Mouse (Mus musculus) forebrain, embryonic 14.5 days (tissue): Measurements from ENCODE around the gene Igsf10. TPM values are rescaled to one million over a fixed set of nuclear protein-coding genes. Genes with fewer than 3 reads are reported as not detected.
A peak's percentile ranks its signal among the peaks of the same experiment; 100 is the strongest.

Experiments used
- ATAC-seq: fragments of 200-750 bp; cut with Nextera tagmentation; 2 replicates; pipeline ENCODE4 v1.8.0; 2017; ENCODE audit warnings: mild to moderate bottlenecking, moderate library complexity
- DNase-seq: peaks from one replicate; pipeline ENCODE4 v3.0.0-alpha.2; 2015; ENCODE audit warnings: low spot score
- H3K27ac ChIP-seq: fragments of 300-500 bp; sonication (generic); 2 replicates; pipeline ENCODE4 v1.5.1; 2014; ENCODE audit warnings: low read depth, mild to moderate bottlenecking, control low read depth, low read length, moderate library complexity
- H3K27me3 ChIP-seq: fragments of 300-500 bp; sonication (generic); replicated peaks from 2 replicates; pipeline ENCODE4 v1.6.1; 2014; ENCODE audit warnings: low read length, control low read depth, mixed read lengths; ENCODE audit not compliant: control insufficient read depth, insufficient read depth
- H3K36me3 ChIP-seq: fragments of 300-500 bp; sonication (generic); 2 replicates; pipeline ENCODE4 v1.6.1; 2014; ENCODE audit warnings: low read length, control low read depth; ENCODE audit not compliant: control insufficient read depth, insufficient read depth
- H3K4me1 ChIP-seq: fragments of 300-500 bp; sonication (generic); 2 replicates; pipeline ENCODE4 v1.6.1; 2014; ENCODE audit warnings: antibody characterized with exemption, low read length, control low read depth; ENCODE audit not compliant: control insufficient read depth, insufficient read depth
- H3K4me2 ChIP-seq: fragments of 300-500 bp; sonication (generic); 2 replicates; pipeline ENCODE4 v1.6.1; 2014; ENCODE audit warnings: mild to moderate bottlenecking, control low read depth, low read length
- H3K4me3 ChIP-seq: fragments of 300-500 bp; sonication (generic); 2 replicates; pipeline ENCODE4 v1.5.1; 2014; ENCODE audit warnings: low read depth, low read length, control low read depth
- H3K9ac ChIP-seq: fragments of 300-500 bp; sonication (generic); 2 replicates; pipeline ENCODE4 v1.6.1; 2014; ENCODE audit warnings: mild to moderate bottlenecking, low read length, control low read depth, moderate library complexity
- H3K9me3 ChIP-seq: fragments of 300-500 bp; sonication (generic); replicated peaks from 2 replicates; pipeline ENCODE4 v1.6.1; 2016; ENCODE audit warnings: low read length, control low read depth, mixed read lengths; ENCODE audit not compliant: control insufficient read depth
- WGBS: fragments of 180-500 bp; shearing (Covaris S2); extraction: QIAGEN DNeasy Blood & Tissue Kit; methylation state at CpG from one replicate; pipeline ENCODE4 v1.1.7; 2014; 5-methylcytosine and 5-hydroxymethylcytosine counted together
- polyA plus RNA-seq: library from polyadenylated mRNA; unstranded; fragments of >200 nt; fragmentation: Nextera tagmentation; extraction: Ambion mirVana; gene quantifications from 2 replicates; pipeline ENCODE4 v1.2.1, GENCODE M21; 2014

The Igsf10 gene
- polyA plus RNA-seq, 1 experiment from 2014 or later: 1.7 TPM

- Histone ChIP-seq H3K36me3 (no peaks in the 10 kb centered on the region), H3K27ac (no peak overlapping the region), H3K4me2 (peak overlapping the region; percentile 65), H3K9ac (no peak overlapping the region), H3K4me3 (no peak overlapping the region), H3K27me3 (no peaks in the 10 kb centered on the region), H3K9me3 (no peaks in the 10 kb centered on the region), H3K4me1 (no peaks in the 10 kb centered on the region; the same call in 1 of the 2 replicates)
- DNase-seq (peak; percentile 4), ATAC-seq (no peak)
- WGBS: 68% methylated on average over 4 of the region's 4 CpGs
Observed at GRCm38 (mm10) chr3:59343026-59343425, 1.2 kb downstream of the Igsf10 start.

DNA sequence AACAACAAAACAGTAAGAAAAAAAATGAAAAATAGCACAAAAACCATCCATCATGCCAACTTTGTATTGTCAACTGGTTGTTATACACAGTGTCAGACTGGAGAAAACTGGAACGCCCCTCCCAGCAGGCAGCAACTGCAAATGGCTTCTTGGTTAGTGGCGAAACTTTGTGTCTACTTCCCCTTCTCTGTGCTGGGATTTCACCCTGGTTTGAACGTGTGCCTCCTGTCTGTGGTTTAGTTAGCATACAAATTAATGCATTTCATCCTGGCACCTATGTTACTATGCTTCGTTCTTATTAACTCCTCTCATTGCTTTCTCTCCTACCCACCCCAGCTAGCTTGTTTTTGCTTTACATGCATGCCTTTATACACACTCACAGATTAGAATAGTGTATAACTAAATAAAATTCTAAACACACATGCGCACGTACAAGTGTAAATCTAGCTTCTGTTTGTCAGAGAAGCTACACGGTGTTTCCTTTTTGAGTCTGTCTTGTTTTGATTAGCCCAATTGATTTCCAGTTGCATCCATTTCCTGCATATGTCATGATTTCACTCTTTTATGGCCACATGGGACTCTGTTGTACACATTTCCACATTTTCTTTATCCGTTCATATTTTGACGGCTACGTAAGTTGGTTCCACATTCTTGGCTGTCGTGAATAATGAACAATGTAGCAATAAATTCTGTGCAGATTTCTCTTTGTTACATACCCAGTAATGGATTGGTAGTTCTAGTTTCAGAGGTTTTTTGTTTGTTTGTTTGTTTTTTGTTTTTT is 2.4 kb downstream of the Igsf10 start:
- ATAC-seq (no peak), DNase-seq (no peak)
- H3K27me3 ChIP-seq: no peaks in the 10 kb centered on the region
- H3K4me3 ChIP-seq: no peak overlapping the region
- H3K9me3 ChIP-seq: no peaks in the 10 kb centered on the region
- H3K4me2 ChIP-seq: no peak overlapping the region
- H3K9ac ChIP-seq: no peak overlapping the region
- WGBS: 80% methylated on average over 11 of the region's 11 CpGs
- no peaks in the 10 kb centered on the region for H3K36me3 ChIP-seq
- H3K4me1 ChIP-seq: no peaks in the 10 kb centered on the region; the same call in 1 of the 2 replicates
- H3K27ac ChIP-seq: no peak overlapping the region

DNA sequence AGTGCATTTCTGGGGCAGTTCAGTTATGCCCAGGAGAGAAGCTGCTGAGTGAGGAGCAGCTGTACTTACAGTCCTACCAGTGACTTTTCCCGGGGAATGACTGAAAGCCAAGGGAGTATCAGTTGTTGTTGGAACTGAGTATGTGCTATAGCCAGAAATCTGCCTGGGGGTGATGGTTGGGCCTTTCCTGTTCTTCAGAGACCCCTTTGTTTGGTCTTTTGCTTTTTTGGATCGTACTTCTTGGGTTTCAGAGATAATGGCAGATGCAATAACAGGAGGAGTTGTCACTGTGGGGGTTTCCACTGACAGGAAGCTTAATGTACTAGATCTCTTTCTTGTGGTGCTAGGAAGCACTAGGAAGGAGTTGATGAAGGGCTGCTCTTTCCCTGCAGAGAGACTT is 15.7 kb downstream of the Igsf10 start:
- H3K9ac ChIP-seq: no peak overlapping the region
- H3K4me2 ChIP-seq: no peak overlapping the region
- no peaks in the 10 kb centered on the region for H3K4me1 ChIP-seq
- DNase-seq (no peak), ATAC-seq (no peak)
- H3K36me3 ChIP-seq: no peaks in the 10 kb centered on the region
- no peaks in the 10 kb centered on the region for H3K27me3 ChIP-seq
- H3K27ac ChIP-seq: no peak overlapping the region
- WGBS: 91% methylated on average over 2 of the region's 2 CpGs
- H3K9me3 ChIP-seq: no peaks in the 10 kb centered on the region
- H3K4me3 ChIP-seq: no peak overlapping the region

GRCm38 (mm10) chr3:59321278-59321876 is 22.8 kb downstream of the Igsf10 start:
- 51% methylated on average over 7 of the region's 7 CpGs for WGBS
- Histone ChIP-seq H3K4me3 (no peak overlapping the region), H3K4me2 (no peak overlapping the region), H3K9ac (no peak overlapping the region), H3K27me3 (no peaks in the 10 kb centered on the region), H3K27ac (no peak overlapping the region), H3K9me3 (no peaks in the 10 kb centered on the region), H3K4me1 (no peaks in the 10 kb centered on the region), H3K36me3 (0 out of 2 replicates have a peak, but pooled peaks cover 2% of the 10 kb centered on the region)
- peak; percentile 75 for ATAC-seq
- DNase-seq: peak; percentile 72

- Histone ChIP-seq H3K9me3 (no peaks in the 10 kb centered on the region), H3K27me3 (no peaks in the 10 kb centered on the region), H3K9ac (no peak overlapping the region), H3K36me3 (0 out of 2 replicates have a peak, but pooled peaks cover 2% of the 10 kb centered on the region), H3K4me2 (no peak overlapping the region), H3K4me3 (no peak overlapping the region), H3K27ac (no peak overlapping the region), H3K4me1 (no peaks in the 10 kb centered on the region)
- no peak for ATAC-seq
- DNase-seq: no peak
- WGBS: 85% methylated on average over 7 of the region's 7 CpGs
Observed at GRCm38 (mm10) chr3:59316077-59316476, 28.1 kb downstream of the Igsf10 start.

GRCm38 (mm10) chr3:59312610-59313009 is 31.6 kb downstream of the Igsf10 start:
- H3K4me1 ChIP-seq: no peaks in the 10 kb centered on the region
- H3K36me3 ChIP-seq: 0 out of 2 replicates have a peak, but pooled peaks cover 2% of the 10 kb centered on the region
- no peak overlapping the region for H3K27ac ChIP-seq
- 90% methylated on average over 10 of the region's 10 CpGs for WGBS
- H3K9ac ChIP-seq: no peak overlapping the region
- no peaks in the 10 kb centered on the region for H3K9me3 ChIP-seq
- no peaks in the 10 kb centered on the region for H3K27me3 ChIP-seq
- no peak overlapping the region for H3K4me2 ChIP-seq
- DNase-seq: no peak
- ATAC-seq: no peak
- H3K4me3 ChIP-seq: no peak overlapping the region

- Histone ChIP-seq H3K27ac (no peak overlapping the region), H3K36me3 (no peaks in the 10 kb centered on the region), H3K4me2 (no peak overlapping the region), H3K9ac (no peak overlapping the region), H3K4me1 (no peaks in the 10 kb centered on the region), H3K9me3 (no peaks in the 10 kb centered on the region), H3K27me3 (no peaks in the 10 kb centered on the region), H3K4me3 (no peak overlapping the region)
- no peak for ATAC-seq
- DNase-seq: no peak
- 95% methylated on average over 2 of the region's 2 CpGs for WGBS
Observed at GRCm38 (mm10) chr3:59305518-59305917, 38.7 kb downstream of the Igsf10 start.

DNA sequence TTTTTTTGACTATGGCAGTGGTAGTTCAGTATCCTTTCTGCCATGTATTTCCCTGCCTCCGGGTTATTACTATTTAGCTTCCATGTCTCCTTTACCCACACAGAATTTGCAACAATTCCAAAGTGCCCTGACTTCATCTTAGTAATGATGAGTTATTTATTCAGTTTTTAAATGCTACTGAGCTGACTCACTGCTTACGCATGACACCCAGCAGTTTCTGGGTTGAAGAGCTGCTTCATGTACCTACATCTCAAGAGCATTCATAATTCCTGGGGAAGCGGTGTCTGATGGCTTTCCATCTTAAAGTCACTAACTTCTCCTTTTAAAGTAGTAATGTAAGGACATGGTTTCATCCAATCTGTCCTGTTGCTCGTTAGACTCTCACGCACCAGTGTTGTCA is 39.2 kb downstream of the Igsf10 start:
- no peaks in the 10 kb centered on the region for H3K27me3 ChIP-seq
- ATAC-seq: no peak
- 96% methylated on average over 5 of the region's 5 CpGs for WGBS

GRCm38 (mm10) chr3:59297653-59298052 is 46.5 kb downstream of the Igsf10 start:
- no peaks in the 10 kb centered on the region for H3K36me3 ChIP-seq
- H3K4me2 ChIP-seq: no peak overlapping the region
- H3K27ac ChIP-seq: no peak overlapping the region
- WGBS: 89% methylated on average over 16 of the region's 16 CpGs
- no peak overlapping the region for H3K9ac ChIP-seq
- no peaks in the 10 kb centered on the region for H3K9me3 ChIP-seq
- no peak overlapping the region for H3K4me3 ChIP-seq
- ATAC-seq (no peak), DNase-seq (no peak)
- H3K4me1 ChIP-seq: no peaks in the 10 kb centered on the region
- H3K27me3 ChIP-seq: no peaks in the 10 kb centered on the region

More for the DNA sequence above, 39.2 kb downstream of the Igsf10 start:
- H3K4me1 ChIP-seq: no peaks in the 10 kb centered on the region
- no peak overlapping the region for H3K27ac ChIP-seq
- no peak overlapping the region for H3K4me2 ChIP-seq
- no peak for DNase-seq
- H3K9me3 ChIP-seq: no peaks in the 10 kb centered on the region
- no peak overlapping the region for H3K4me3 ChIP-seq
- H3K36me3 ChIP-seq: no peaks in the 10 kb centered on the region
- H3K9ac ChIP-seq: no peak overlapping the region
